Mouse (Mus musculus): Measurements from ENCODE around the gene Tepp. TPM values are rescaled to one million over a fixed set of nuclear protein-coding genes. Genes with fewer than 3 reads are reported as not detected.

Gene Tepp
- total RNA-seq, 4 experiments from 2014 or later, result not detected

DNA sequence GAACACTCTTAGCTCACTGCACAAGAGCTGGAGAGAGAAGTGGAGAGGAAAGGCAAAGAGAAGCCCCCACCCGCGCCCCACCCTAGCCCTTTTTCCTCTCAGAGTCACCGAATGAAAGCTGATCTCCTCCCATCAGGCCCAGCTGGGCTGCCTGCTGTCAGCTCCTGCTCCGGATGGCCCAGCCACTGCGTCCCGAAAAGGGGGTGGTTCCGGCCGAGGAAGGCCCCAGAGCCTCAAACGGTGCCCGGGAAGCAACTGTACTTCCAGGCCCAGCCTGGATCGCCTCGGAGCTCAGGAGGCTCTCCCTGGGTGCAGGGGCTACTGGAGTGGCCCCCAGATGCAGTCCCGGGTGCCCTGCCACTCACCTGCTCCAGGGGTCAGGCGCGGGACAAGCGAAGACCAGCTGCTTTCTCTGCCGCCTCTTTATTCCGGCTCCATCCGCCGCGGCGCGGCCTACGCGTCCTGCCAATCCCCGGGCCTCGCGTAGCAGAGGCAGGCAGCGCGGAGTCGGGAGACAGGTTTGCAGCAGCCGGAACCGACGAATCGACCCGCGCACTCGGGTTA lies 20.9 kb downstream of the Tepp start:
- no peak for DNase-seq (ENCODE audit: low spot score in 2 of 2)

DNA sequence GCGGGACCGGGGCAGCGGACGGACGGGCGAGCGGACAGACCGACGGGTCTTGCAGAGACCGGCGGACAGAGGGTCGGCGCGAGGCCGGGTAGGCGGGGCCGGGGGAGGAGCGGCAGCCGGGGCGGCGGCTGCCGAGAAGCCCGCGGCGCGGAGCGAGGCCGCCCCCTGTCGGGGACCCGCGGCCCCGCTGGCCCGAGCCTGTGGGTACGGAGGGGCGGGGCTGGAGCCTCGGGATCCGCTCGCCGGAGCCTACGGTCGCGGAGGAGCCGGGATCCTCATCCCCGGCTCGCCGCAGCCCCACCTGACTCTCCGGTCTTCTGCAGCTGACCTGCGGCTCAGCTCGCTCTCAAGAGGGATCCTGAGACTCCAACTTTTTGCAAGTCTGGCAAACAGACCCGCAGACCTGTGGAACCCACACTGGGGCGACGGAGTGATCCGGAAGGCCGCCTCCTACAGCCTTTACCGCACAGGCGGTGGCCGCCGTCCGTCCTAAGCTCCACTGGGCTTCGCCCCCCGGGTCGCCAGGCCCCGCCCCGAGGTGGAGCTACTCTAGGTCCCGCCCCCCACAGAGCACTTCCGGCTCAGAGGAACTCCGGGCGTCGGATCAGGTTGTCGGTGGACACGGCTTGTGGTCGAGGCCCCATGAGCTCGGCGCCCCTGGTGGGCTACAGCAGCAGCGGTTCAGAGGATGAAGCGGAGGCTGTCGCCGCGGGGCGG lies 21.5 kb downstream of the Tepp start, which contains the start of the genes Zfp319 and Usb1:
Gene Zfp319, minus strand, starts transcription at position 231 of the 717 bp plus-strand sequence.
Gene Usb1, plus strand, starts transcription at position 565 of the 717 bp plus-strand sequence.
- peak; percentile 88 to 89 for DNase-seq (ENCODE audit: low spot score in 2 of 2)

DNA sequence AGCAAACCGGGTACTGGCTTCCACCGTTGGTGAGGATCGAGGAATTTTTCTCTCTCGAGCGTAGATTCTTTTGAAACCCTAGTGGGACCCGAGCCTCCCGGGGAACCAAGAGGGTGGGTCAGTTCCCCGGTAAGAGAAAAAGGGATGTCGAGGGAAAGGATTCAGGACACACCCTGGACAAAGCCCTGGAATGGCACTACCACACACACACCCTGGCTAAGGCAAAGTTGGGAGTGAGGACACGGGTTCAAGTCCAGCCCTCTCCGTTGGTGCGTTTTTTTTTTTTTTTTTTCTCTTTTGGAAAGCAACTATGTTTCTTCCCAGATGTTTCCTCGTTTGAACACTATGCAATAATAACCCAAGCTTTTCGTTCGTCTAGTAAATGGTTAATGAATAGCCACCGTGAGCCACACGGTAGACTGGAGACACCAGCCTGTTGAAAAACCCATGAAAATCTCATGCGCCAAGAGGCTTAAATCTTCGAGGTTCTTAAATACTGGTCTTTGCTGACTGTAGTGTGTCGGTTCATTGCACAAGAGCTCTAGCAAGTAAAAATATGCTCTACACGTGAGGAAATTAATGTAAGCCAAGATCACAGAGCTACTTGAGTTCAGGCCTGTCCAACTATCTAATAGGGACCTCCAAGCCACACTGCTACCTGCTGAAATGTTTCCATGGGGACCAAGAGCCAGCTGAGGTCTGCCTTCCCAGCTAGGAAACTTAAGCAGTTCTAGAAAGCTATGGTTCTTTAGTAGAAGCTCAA lies 22.3 kb downstream of the Tepp start:
- DNase-seq (ENCODE audit: low spot score in 2 of 2), result no peak

DNA sequence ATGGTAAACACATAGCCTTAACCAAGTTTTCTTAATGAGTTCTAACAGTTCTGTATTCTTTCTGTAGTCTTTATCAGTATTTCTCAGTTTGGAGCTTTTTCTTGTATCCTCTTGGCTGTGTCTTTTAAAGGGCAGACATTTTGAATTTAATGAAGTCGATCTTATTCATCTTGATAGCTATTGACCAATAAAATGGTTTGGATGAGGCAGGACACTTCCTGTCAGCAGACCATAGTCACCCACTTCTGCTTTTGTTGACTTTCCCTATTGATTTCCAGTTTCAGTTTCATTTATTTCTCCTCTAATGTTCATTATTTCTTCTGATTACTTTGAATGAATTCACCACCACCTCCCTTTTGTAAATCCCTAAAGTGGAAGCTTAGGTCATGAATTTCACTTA lies 25.3 kb downstream of the Tepp start:
- DNase-seq (ENCODE audit: low spot score in 2 of 2), result no peak

DNA sequence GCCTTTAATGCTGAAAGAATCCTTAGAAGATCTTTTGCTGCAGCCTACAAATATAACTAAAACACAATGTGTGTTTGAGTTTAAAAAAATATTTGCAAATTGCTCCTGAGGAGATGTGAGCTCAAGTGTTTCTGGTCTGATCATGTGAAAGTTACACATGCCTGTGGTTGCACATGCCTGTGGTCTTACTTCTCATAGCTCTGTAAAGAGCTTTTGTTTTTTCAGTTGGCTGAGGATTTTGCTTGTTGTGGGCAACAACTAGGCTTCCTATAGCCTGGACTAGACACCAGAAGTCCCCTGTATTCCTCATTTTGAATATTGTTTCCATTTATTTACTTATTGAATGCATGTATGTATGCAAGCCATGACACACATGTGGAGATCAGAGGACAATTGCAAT lies 26.0 kb downstream of the Tepp start:
- no peak for DNase-seq (ENCODE audit: low spot score in 2 of 2)

DNA sequence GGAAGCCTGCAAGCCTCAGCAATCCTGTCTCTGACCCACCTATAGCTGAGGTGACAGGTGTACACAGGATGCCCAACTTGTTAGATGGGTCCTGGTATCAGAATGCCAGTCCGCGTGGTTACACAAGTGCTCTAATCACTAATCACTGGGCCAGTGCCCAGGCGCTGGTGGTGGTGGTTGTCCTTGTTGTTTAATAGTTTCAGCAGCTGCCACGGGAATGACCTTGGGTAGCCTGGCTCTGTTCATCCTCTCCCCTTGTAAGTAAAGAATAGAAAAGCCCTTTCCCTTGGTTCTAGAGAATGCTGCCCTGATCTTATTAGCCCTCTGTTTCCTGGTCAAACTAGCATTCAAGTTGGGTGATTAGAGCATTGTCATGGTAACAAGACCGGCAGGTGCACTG lies 31.4 kb downstream of the Tepp start:
- no peak for DNase-seq (ENCODE audit: low spot score in 2 of 2)

DNA sequence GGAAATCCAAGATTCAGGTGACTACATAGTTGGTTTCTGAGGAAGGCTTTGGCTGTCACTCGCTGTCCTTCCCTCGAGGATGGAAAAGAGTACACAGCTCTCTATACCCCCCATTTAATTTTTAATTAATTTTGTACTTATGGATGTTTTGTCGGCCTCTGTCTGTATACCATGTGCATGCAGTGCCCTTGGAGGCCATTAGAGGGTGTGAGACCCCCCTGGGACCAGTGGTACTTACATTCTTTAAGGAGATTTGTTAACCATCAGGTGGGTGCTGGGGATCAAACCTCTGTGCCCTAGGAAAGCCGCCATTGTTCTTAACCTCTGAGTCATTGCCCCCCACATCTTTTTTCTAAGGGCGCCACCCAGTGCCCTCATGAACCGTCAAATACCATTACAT lies 34.3 kb downstream of the Tepp start:
- DNase-seq (ENCODE audit: low spot score in 2 of 2), result no peak

DNA sequence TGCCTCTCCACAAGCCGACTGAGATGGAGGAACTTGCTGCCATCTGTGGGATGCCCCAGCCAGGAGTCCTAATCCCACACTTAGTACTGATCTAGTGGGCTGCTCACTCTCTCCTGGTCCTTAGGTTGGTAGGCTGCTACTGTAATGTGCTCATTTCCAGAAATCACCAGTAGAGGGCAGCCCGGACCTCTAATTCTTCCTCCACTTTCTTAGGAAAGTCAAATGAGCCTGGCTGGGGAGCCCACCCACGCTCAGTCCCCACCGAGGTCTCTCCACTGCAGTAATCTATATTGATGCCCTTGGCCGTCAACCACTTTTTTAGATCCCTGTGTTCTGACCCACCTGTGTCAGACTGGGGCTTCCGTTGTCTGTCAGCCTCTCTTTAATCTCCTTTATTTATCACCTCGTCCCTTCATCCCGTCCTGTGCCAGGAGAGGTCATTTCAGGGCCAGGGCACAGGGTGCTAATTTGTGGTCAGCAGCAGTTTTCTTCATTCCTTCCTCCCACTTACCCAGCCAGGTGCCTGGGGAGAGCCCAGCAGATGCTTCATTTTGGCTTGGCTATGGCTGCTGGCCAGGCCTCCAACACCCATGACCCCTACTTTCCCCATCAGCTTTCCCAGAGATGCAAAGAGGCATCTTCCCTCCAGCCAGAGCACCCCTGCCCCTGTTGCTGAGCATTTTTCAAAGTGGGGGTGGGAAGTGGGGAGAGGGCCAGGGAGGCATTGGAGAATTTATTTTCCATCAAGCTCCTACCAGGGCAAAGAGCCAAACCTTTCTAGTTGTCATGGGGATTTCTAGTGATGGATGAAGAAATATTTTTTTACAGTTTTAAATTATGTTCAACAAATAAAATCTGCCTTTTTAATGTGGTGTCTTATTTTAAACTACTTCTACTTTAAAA lies 36.5 kb downstream of the Tepp start:
- peak; percentile 53 to 86 for DNase-seq (ENCODE audit: low spot score in 2 of 2)

DNA sequence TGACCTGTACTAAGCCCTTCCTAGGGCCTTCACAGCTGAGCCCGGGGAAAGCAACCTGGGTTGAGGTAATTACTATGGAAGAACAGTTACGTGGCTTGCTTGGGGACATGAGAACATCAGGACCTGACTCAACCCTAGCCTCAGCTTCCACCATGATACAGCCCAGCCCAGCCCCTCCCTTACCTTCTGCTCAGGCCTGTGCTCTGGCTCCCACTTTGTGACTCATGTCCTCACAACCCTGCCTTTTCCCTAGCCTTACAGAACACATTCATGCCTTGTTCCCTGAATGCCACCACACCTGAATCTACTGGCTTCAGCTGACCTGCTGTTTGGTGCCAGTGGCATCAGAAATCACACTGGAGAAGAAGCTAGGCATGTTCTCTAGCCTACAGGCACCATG lies 38.0 kb downstream of the Tepp start:
- DNase-seq (ENCODE audit: low spot score in 2 of 2), result no peak

DNA sequence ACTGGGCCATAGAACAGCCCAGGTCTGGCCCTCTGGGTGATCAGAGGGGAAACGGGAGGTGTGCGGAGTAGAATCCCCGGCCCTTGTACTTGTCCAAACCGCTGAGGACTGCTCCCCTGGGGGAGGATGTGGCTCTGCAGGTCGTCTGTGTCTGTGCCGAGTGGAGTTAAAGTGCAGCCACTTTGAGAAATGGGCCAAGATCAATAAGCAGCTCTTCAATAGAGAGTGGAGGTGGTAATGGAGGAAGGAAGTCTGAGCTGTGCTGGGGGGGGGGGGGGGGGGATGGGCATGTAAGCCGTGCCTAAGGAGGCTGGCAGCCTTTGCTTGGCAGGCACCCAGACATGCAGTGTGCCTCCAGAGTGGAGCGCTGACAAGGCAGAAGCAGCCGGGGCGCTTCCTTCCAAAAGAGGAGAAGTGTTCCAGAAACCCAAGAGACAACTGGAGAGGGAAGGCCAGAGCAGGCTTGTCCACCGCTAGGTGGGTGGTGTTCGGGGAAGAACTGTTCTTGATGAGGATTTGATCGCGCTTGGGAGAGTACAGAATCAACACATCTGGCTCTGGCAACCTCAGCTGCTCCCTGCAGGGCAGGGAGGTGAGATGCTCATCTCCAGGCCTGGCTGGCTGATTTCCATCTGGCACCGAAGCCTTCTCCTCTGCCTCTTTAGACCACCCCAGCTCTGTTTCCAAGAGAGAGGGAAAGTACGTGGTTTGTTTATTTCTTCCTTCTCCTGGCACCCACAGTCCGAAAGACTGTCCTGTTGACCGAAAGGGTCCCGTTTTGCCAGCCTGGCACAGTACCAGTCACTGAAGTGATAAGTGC lies 38.7 kb downstream of the Tepp start:
- peak; percentile 72 to 75 for DNase-seq (ENCODE audit: low spot score in 2 of 2)

DNA sequence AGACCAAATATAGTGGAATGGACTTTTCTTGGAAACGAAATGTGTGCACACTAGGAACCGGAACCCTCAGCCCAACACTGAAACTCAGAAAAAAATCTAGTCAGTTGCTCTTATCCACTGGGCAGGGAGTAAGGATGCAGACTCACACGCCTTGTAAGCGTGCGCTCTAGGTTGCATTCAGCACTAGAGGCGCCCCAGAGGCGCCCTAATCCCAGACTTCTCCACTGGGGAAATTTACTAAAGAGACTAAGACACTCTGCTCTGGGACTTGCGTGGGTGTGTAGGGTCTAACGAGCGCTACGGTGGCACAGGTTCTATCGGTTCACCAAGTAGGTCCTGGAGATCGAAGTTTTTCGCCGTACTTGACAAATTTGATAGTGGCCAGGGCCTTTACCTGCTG lies 41.1 kb downstream of the Tepp start:
- DNase-seq (ENCODE audit: low spot score in 2 of 2), result no peak

DNA sequence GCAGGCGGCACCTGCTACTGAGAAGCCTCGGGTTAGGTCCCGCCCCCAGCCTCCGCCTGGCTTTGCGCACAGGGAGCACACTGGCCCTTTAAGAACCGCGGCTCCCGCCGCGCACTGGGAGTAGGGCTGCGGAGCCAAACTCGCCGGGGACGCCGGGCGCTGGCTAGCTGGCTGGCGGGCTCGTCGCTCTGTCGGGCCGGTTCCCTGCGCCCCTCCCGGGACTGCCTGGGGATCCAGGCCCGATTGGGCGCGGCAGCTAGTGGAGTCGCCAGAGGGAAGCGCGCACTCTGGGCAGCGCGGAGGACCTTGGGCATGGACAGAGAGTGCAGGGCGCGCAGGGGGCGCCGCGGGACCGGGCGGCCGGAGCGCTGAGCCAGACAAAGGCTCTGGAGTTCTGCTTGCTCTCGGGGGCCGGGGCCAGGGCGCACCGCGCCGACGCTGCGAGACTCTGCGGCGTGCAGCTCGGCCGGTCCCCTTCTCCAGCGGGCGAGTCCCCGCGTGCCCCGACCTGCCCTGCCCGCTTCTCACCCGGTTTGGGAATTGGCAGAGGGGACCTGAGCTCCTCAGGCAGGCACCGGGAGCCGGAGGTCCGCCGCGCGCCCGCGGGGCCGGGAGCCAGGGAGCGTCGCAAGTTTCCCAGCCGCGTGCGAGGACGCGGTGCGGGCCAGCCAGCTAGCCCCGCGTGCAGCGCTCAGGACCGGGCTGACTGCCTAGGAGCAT lies 41.9 kb downstream of the Tepp start, which contains the start of gene Mmp15:
Gene Mmp15, plus strand, starts transcription at position 118 of the 720 bp plus-strand sequence.
- peak in 1 of 2 experiments; percentile 26 for DNase-seq (ENCODE audit: low spot score in 2 of 2)

DNA sequence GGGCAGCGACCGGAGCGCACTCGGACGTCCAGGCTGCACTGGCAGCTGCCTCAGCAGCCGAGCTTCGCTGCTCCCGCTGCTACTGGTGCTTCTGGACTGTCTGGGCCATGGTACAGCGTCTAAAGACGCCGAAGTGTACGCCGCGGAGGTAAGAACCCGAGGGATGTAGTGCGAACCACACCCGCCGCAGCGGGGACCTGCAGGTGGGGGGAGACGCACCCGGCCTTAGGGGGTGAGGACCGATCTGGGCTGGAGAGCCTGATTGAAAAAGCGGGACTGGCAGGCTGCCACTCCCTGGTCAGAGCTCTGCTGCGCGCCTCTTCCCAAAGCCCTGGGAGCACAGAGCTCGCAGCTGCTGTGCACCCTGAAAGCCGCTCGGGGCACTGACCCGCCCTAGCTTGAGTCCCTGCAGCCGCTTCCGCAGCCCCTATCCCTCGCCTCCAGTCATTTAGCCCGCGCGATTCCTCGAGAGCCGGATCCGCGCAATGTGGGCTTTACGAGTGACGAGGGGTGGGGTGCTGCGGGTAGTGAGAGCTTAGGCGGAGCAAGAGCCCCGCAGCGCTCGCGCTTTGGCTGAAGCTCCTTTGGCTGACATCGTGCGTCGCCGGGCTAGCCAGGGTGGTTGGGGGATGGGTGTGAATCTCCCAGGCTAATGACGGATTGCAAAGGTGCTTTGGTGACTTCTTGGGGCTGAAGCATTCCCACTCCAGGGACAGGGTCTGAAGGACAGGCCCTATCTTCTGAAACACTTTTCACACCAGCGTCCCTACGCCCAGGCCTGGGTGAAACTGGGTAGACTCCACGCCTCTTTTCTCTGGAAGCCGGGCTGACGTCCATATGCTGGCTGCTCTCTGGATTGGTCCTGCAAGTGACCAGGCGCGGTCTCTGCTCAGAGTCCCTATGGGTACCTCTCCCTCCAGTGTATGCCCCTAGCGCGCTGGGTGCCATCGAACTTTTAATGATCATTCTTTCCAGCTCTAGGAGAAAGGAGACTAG lies 42.8 kb downstream of the Tepp start:
- DNase-seq (ENCODE audit: low spot score in 2 of 2), result no peak

DNA sequence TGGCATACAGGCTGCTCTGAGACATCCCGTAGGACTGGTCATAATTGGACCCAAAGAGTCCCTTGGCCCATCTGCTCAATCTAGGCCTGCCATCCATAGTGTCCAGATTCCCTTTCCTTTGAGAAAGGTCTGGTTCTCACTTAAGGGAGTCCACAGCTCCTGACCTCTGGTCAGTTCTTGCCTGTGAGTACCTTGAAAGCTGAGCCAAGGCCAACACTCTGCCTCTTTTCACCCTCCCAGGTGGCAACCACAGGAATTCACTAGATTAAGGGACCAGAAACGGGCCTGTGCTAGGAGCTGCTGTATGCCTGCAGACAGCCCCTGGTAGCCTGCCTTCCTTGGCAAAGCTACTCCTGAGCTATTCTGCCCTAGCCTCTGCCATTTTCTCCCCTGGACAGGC lies 44.2 kb downstream of the Tepp start:
- no peak for DNase-seq (ENCODE audit: low spot score in 2 of 2)

DNA sequence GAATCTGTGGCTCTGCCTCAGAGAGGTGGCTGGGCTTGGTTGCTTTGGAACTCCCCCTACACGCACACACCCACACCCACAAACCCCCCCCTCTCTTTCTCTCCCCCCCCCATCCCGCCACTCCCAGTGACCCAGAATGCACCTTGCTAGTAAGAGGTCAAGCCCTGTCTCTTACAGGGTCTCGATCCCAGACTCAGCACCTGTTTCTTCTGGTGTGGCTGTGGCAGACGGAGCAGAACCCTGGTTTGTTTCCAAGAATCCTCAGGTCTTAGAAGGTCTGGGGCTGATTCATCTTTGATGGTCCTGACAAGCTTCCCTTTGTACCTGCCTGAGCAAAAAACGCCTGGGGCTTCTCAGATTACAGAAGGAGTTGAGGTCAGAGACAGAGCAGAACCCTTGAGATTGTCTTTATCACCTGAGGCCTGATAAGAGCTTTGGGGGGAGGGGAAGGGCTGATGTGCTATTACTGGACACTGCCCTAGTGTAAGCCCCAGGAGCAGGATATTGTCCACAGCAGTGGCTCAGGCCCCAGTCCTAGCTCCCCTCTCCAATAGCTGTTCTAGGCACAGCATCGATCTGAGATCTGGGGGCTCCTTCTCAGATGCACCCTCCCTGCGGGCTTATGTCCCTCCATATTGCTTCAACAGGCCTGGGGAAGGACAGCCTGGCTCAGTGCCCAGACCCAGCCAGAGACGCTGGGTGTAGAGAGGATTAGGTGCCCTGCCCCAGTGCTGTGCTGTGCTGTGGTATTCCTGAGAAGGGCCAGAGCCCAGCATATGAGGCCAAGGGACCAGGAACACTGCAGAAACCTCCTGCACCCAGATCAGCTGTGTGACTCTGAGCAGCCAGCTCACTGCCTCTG lies 48.4 kb downstream of the Tepp start:
- DNase-seq (ENCODE audit: low spot score in 2 of 2), result no peak

DNA sequence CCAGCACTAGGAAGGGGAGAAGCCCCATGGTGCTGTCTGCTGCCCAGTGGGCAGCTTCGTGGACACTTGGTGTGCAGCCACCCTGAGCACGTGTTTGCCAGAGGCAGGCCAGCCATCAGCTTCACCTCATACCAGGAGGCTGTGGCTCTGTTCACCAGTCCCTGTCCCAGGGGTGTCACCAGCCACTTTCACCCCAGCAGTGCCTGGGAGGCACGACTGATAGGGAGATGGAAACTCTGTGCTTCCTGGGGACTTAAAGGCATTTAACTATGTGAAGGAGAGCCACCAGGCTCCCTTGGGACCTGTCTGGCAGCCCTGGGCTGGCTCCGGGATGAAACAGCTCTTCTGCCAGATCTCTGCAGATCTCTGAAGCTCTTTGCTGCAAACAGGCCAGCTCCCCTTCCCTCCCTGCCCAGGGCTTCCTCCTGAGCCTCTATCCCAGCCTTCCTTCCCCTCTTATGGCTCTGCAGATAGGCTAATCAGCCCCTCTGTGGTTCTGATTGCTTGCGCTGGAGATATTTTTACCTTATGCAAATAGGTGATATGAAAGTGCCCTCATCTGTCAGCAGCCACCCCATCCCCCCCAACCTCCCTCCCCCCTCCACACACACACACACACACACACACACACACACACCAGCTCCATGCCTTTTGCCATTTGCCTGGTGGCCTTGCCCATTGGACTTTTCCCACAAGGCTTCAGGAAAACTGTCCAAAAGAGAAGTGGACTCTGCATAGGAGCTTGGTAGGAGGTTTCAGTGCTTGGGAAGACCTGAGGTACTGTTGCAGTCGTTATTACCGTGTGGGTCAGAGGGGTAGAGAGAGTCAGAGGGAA lies 50.0 kb downstream of the Tepp start:
- no peak for DNase-seq (ENCODE audit: low spot score in 2 of 2)

DNA sequence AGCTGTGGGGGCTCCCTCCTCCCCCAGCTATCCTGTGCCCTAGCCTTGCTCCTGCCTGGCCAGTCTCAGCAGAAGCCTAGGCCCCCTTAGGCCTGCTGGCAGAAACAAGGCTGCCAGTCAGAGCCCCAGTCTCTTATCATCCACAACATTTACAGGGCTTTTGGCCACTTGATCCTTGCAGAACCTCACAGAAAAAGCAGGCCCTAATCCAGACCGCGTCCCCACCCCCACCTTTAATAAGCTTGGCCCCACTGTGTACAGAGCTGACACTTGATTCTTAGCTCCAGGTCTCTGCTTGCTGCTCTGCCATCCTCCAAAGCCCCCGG lies 50.6 kb downstream of the Tepp start:
- DNase-seq (ENCODE audit: low spot score in 2 of 2), result no peak

Measured in layer of hippocampus, adult 8-10 months (tissue).